ENCODE assay signal across 8 mouse cellular contexts in genomic region chr16:94527152-94527534, GRCm38 (mm10). TPM values are rescaled to one million over a fixed set of nuclear protein-coding genes. Genes with fewer than 3 reads are reported as not detected.
A peak's percentile ranks its signal among the peaks of the same experiment; 100 is the strongest.
DNase-seq lines count a peak whose midpoint lies in the region; ATAC-seq and TF ChIP-seq lines count a peak whose summit lies in the region.

No protein-coding gene starts in this region.

- H3K9ac ChIP-seq in heart, embryonic 12.5 days, result peak overlapping the region; percentile 80
- H3K9ac ChIP-seq in CH12.LX (ENCODE audit: insufficient read depth, low read depth), result peak overlapping the region; percentile 70
- H3K9ac ChIP-seq in forebrain, embryonic 13.5 days, result peak overlapping the region; percentile 88
- H3K9ac ChIP-seq in liver, embryonic 15.5 days, result peak overlapping the region; percentile 84

- no peak; the same call in 1 of the 2 replicates for TF ChIP-seq POLR2A in CH12.LX (IDR thresholded peaks at IDR 0.05; ENCODE audit: low read depth, low read length)

- H3K27ac ChIP-seq in heart, embryonic 12.5 days (ENCODE audit: poor library complexity, severe bottlenecking), result peak overlapping the region; percentile 92
- H3K27ac ChIP-seq in CH12.LX (ENCODE audit: insufficient read depth, low read depth), result peak overlapping the region; percentile 80
- peak overlapping the region; percentile 95 for H3K27ac ChIP-seq in forebrain, embryonic 13.5 days
- H3K27ac ChIP-seq in liver, embryonic 15.5 days (replicated peaks), result peak overlapping the region; percentile 94

- H3K9me3 ChIP-seq in heart, embryonic 12.5 days (replicated peaks), result no peaks in the 10 kb centered on the region
- H3K9me3 ChIP-seq in CH12.LX (replicated peaks; ENCODE audit: low read length), result no peaks in the 10 kb centered on the region
- no peaks in the 10 kb centered on the region for H3K9me3 ChIP-seq in forebrain, embryonic 13.5 days (replicated peaks)
- no peaks in the 10 kb centered on the region for H3K9me3 ChIP-seq in liver, embryonic 15.5 days (replicated peaks)

- H3K79me2 ChIP-seq in CH12.LX (replicated peaks; ENCODE audit: control insufficient read depth, extremely low read depth, insufficient read depth, poor library complexity, severe bottlenecking), result peaks cover 7% of the 10 kb centered on the region

- DNase-seq in heart, adult 8-10 months (ENCODE audit: low spot score), result no peak
- DNase-seq in CH12.LX (ENCODE audit: extremely low read depth), result no peak
- DNase-seq in ovary, postnatal 10 days (ENCODE audit: low spot score), result no peak
- no peak for DNase-seq in layer of hippocampus, adult 9-11 months
- DNase-seq in gastrocnemius, adult 18-20 months (ENCODE audit: low spot score), result no peak

- peak overlapping the region; percentile 71 for H3K4me2 ChIP-seq in heart, embryonic 12.5 days
- peak overlapping the region; percentile 86 for H3K4me2 ChIP-seq in CH12.LX (ENCODE audit: insufficient read depth, low read depth, poor library complexity, severe bottlenecking)
- peak overlapping the region; percentile 77 for H3K4me2 ChIP-seq in forebrain, embryonic 13.5 days
- peak overlapping the region; percentile 87 for H3K4me2 ChIP-seq in liver, embryonic 15.5 days

- WGBS in heart, embryonic 12.5 days, result 4% methylated on average over 13 of the region's 13 CpGs
- WGBS in forebrain, embryonic 13.5 days, result 6% methylated on average over 13 of the region's 13 CpGs
- under 1% methylated on average over 13 of the region's 13 CpGs for WGBS in liver, embryonic 15.5 days (ENCODE audit: insufficient replicate concordance)

- TF ChIP-seq RAD21 in CH12.LX (IDR thresholded peaks at IDR 0.05; ENCODE audit: low read depth, low read length), result no peak

- dilution Hi-C loops in CH12.LX (cut with MboI; ENCODE audit: extremely low pct_ligation_motif_present, extremely low pct_unique_long_range_greater_than_20kb, low sequenced_read_pairs), result no loop called here

- no peak for TF ChIP-seq CTCF in CH12.LX (conservative IDR thresholded peaks at IDR 0.05 in 1 of 2, IDR thresholded peaks at IDR 0.05 in 1 of 2; ENCODE audit: low read depth in 2 of 2, low read length in 2 of 2)

- peak overlapping the region; percentile 73 for H3K4me3 ChIP-seq in heart, embryonic 12.5 days
- H3K4me3 ChIP-seq in CH12.LX (replicated peaks in 1 of 3; ENCODE audit: low read depth in 2 of 3, low read length in 2 of 3, poor library complexity in 1 of 3), result peak overlapping the region; percentile 68 to 95 (median 82)
- H3K4me3 ChIP-seq in forebrain, embryonic 13.5 days, result peak overlapping the region; percentile 87
- peak overlapping the region; percentile 95 for H3K4me3 ChIP-seq in liver, embryonic 15.5 days (replicated peaks)

- TF ChIP-seq EP300 in CH12.LX (IDR thresholded peaks at IDR 0.05; ENCODE audit: low read length), result no peak; the same call in 1 of the 2 replicates

- in situ Hi-C loops in CH12.LX (cut with MboI; ENCODE audit: low pct_ligation_motif_present, low pct_unique_long_range_greater_than_20kb, low sequenced_read_pairs), result no loop called here

- H3K4me1 ChIP-seq in heart, embryonic 12.5 days (replicated peaks), result peaks cover 30% of the 10 kb centered on the region
- peaks cover 9 to 34% of the 10 kb centered on the region in 2 experiments for H3K4me1 ChIP-seq in CH12.LX (ENCODE audit: control insufficient read depth in 1 of 2, insufficient read depth in 2 of 2)
- peaks cover 25% of the 10 kb centered on the region for H3K4me1 ChIP-seq in forebrain, embryonic 13.5 days
- peaks cover 36% of the 10 kb centered on the region for H3K4me1 ChIP-seq in liver, embryonic 15.5 days (replicated peaks)

- H3K27me3 ChIP-seq in heart, embryonic 12.5 days (replicated peaks), result no peaks in the 10 kb centered on the region
- no peaks in the 10 kb centered on the region for H3K27me3 ChIP-seq in CH12.LX (replicated peaks)
- no peaks in the 10 kb centered on the region for H3K27me3 ChIP-seq in forebrain, embryonic 13.5 days
- H3K27me3 ChIP-seq in liver, embryonic 15.5 days, result no peaks in the 10 kb centered on the region

- H3K36me3 ChIP-seq in heart, embryonic 12.5 days, result no peaks in the 10 kb centered on the region
- H3K36me3 ChIP-seq in CH12.LX (replicated peaks in 1 of 2; ENCODE audit: control insufficient read depth in 1 of 2, insufficient read depth in 1 of 2, low read length in 1 of 2), result peaks cover 0 to 16% of the 10 kb centered on the region in 2 experiments
- no peaks in the 10 kb centered on the region for H3K36me3 ChIP-seq in forebrain, embryonic 13.5 days (ENCODE audit: poor library complexity, severe bottlenecking)
- no peaks in the 10 kb centered on the region for H3K36me3 ChIP-seq in liver, embryonic 15.5 days (replicated peaks)

- no peak for ATAC-seq in heart, embryonic 12.5 days (ENCODE audit: insufficient number of reproducible peaks, low FRiP score)
- no peak for ATAC-seq in forebrain, embryonic 13.5 days
- ATAC-seq in liver, embryonic 15.5 days (ENCODE audit: insufficient read depth), result no peak

TF ChIP-seq in CH12.LX, 34 proteins besides CTCF, POLR2A, EP300 and RAD21:
- TF ChIP-seq TBP (conservative IDR thresholded peaks at IDR 0.05; ENCODE audit: low read depth, low read length) (peak; percentile 6; the same call in 1 of the 2 replicates), POLR2AphosphoS2 (IDR thresholded peaks at IDR 0.05; ENCODE audit: low read depth, low read length) (peak; percentile 7; the same call in 1 of the 2 replicates), MAZ (IDR thresholded peaks at IDR 0.05; ENCODE audit: low read depth, low read length) (no peak), TCF12 (IDR thresholded peaks at IDR 0.05; ENCODE audit: low read depth, low read length) (no peak), USF1 (IDR thresholded peaks at IDR 0.05; ENCODE audit: low read depth, low read length) (no peak), MEF2A (IDR thresholded peaks at IDR 0.05; ENCODE audit: borderline replicate concordance, low read depth, low read length) (no peak; the same call in 1 of the 2 replicates), ZNF384 (IDR thresholded peaks at IDR 0.05; ENCODE audit: low read depth, low read length) (no peak), E2F4 (IDR thresholded peaks at IDR 0.05; ENCODE audit: insufficient replicate concordance, low read depth, low read length) (no peak), BHLHE40 (IDR thresholded peaks at IDR 0.05; ENCODE audit: low read depth, low read length) (no peak), ZC3H11A (IDR thresholded peaks at IDR 0.05; ENCODE audit: low read depth, low read length) (no peak), GABPA (IDR thresholded peaks at IDR 0.05; ENCODE audit: insufficient replicate concordance, low read depth, low read length) (no peak), NELFE (IDR thresholded peaks at IDR 0.05; ENCODE audit: low read depth, low read length) (no peak), MAX (IDR thresholded peaks at IDR 0.05; ENCODE audit: low read length) (no peak), NRF1 (IDR thresholded peaks at IDR 0.05; ENCODE audit: low read depth, low read length) (no peak), RCOR1 (conservative IDR thresholded peaks at IDR 0.05; ENCODE audit: low read depth, low read length) (no peak)

RNA-seq across cellular contexts. Expression of gene Vps26c, which starts 0.5 kb away (rescaled TPM):
- polyA plus RNA-seq in heart, embryonic 12.5 days (2016; fragmentation: Nextera tagmentation; extraction: Ambion mirVana), result 45.8 and 48.9 TPM in 2 replicates
- total RNA-seq in heart, adult 8-10 months (2022), result 10 to 100 TPM; 19.9 to 23.4 (median 22.0) TPM
- total RNA-seq in CH12.LX (2012; rRNA removed), result 46.9 and 47.8 TPM in 2 replicates
- total RNA-seq in CH12.LX (2014; rRNA removed), result 74.4 and 75.5 TPM in 2 replicates
- polyA plus RNA-seq in CH12.LX (2012; ENCODE audit: insufficient read length, low read depth), result 40.0 and 43.5 TPM in 2 replicates
- polyA plus RNA-seq in forebrain, embryonic 13.5 days (2015; fragmentation: Nextera tagmentation; extraction: Ambion mirVana), result 65.2 and 66.0 TPM in 2 replicates
- polyA plus RNA-seq in liver, embryonic 15.5 days (2015; fragmentation: Nextera tagmentation; extraction: Ambion mirVana), result 19.2 and 20.6 TPM in 2 replicates
- total RNA-seq in gastrocnemius, adult 18-20 months (2021), result 10 to 100 TPM in 1 of 2 experiments, 1 to 10 TPM in 1; 8.9 to 10.6 TPM

RNA-seq across cellular contexts. Expression of gene Dyrk1a, which starts 42.7 kb away (rescaled TPM):
- 7.3 and 7.9 TPM in 2 replicates for polyA plus RNA-seq in heart, embryonic 12.5 days (2016; fragmentation: Nextera tagmentation; extraction: Ambion mirVana)
- total RNA-seq in heart, adult 8-10 months (2022), result 10 to 100 TPM; 70.5 to 87.1 (median 79.0) TPM
- total RNA-seq in CH12.LX (2012; rRNA removed), result 32.4 and 36.1 TPM in 2 replicates
- 39.2 and 40.4 TPM in 2 replicates for total RNA-seq in CH12.LX (2014; rRNA removed)
- 42.9 and 53.7 TPM in 2 replicates for polyA plus RNA-seq in CH12.LX (2012; ENCODE audit: insufficient read length, low read depth)
- 12.7 and 14.5 TPM in 2 replicates for polyA plus RNA-seq in forebrain, embryonic 13.5 days (2015; fragmentation: Nextera tagmentation; extraction: Ambion mirVana)
- 4.3 and 4.4 TPM in 2 replicates for polyA plus RNA-seq in liver, embryonic 15.5 days (2015; fragmentation: Nextera tagmentation; extraction: Ambion mirVana)
- 100 to 1,000 TPM in 1 of 2 experiments, 10 to 100 TPM in 1; 96.7 to 105 TPM for total RNA-seq in gastrocnemius, adult 18-20 months (2021)
